29 mouse cellular contexts compared by ENCODE assay signal in genomic region chr14:25406059-25406458, GRCm38 (mm10). TPM values are rescaled to one million over a fixed set of nuclear protein-coding genes. Genes with fewer than 3 reads are reported as not detected.
DNase-seq lines count a peak whose midpoint lies in the region; ATAC-seq lines count a peak whose summit lies in the region.
"Had no signal": no experiment of that assay in that cellular context is flagged by ENCODE, and none has a peak within 500 bp of the region (broad histone marks: within the 10 kb centered on the region; RNA-seq: fewer than 3 reads in every experiment).

No protein-coding gene starts in this region.

- ATAC-seq in kidney, embryonic 16.5 days (ENCODE audit: low FRiP score, low TSS enrichment), result peak; percentile 82
- ATAC-seq in midbrain, embryonic 16.5 days, result no peak
- ATAC-seq: forebrain, embryonic 16.5 days; hindbrain, embryonic 16.5 days; Patski had no signal

- 95% methylated on average over 3 of the region's 3 CpGs for WGBS in heart, embryonic 10.5 days
- 39% methylated on average over 3 of the region's 3 CpGs for WGBS in kidney, embryonic 16.5 days
- WGBS in midbrain, embryonic 10.5 days, result 85% methylated on average over 3 of the region's 3 CpGs
- WGBS in midbrain, embryonic 16.5 days, result 90% methylated on average over 3 of the region's 3 CpGs

- H3K36me3 ChIP-seq in heart, embryonic 10.5 days, result no peaks in the 10 kb centered on the region
- no peaks in the 10 kb centered on the region for H3K36me3 ChIP-seq in kidney, embryonic 16.5 days (ENCODE audit: insufficient read depth, low read length)
- H3K36me3 ChIP-seq in midbrain, embryonic 10.5 days, result no peaks in the 10 kb centered on the region
- no peaks in the 10 kb centered on the region for H3K36me3 ChIP-seq in midbrain, embryonic 16.5 days (ENCODE audit: control insufficient read depth, insufficient read depth, low read length)
- H3K36me3 ChIP-seq: embryonic facial prominence, embryonic 12.5 days; embryonic facial prominence, embryonic 15.5 days; forebrain, embryonic 12.5 days; G1E; heart, embryonic 12.5 days; heart, embryonic 15.5 days; hindbrain, embryonic 10.5 days; hindbrain, embryonic 13.5 days had no signal

- peaks cover 66% of the 10 kb centered on the region for H3K4me1 ChIP-seq in heart, embryonic 10.5 days
- peaks cover 19% of the 10 kb centered on the region for H3K4me1 ChIP-seq in kidney, embryonic 16.5 days (ENCODE audit: insufficient read depth, low read length)
- H3K4me1 ChIP-seq in midbrain, embryonic 10.5 days, result peaks cover 33% of the 10 kb centered on the region
- no peaks in the 10 kb centered on the region for H3K4me1 ChIP-seq in midbrain, embryonic 16.5 days (ENCODE audit: control insufficient read depth, insufficient read depth, low read length)
- H3K4me1 ChIP-seq: embryonic facial prominence, embryonic 12.5 days; embryonic facial prominence, embryonic 15.5 days had no signal

- H3K27me3 ChIP-seq in heart, embryonic 10.5 days (ENCODE audit: insufficient read depth, poor library complexity, severe bottlenecking), result no peaks in the 10 kb centered on the region
- no peaks in the 10 kb centered on the region for H3K27me3 ChIP-seq in kidney, embryonic 16.5 days (ENCODE audit: insufficient read depth, low read length)
- H3K27me3 ChIP-seq in midbrain, embryonic 10.5 days (ENCODE audit: low read depth, poor library complexity, severe bottlenecking), result peaks cover 14% of the 10 kb centered on the region
- H3K27me3 ChIP-seq in midbrain, embryonic 16.5 days (ENCODE audit: control insufficient read depth, insufficient read depth, low read depth, low read length), result no peaks in the 10 kb centered on the region
- H3K27me3 ChIP-seq: CH12.LX; embryonic facial prominence, embryonic 12.5 days; embryonic facial prominence, embryonic 15.5 days; forebrain, embryonic 12.5 days; heart, embryonic 12.5 days; heart, embryonic 15.5 days; Patski had no signal

- H3K9me3 ChIP-seq in heart, embryonic 10.5 days, result no peaks in the 10 kb centered on the region
- no peaks in the 10 kb centered on the region for H3K9me3 ChIP-seq in kidney, embryonic 16.5 days (ENCODE audit: low read length)
- no peaks in the 10 kb centered on the region for H3K9me3 ChIP-seq in midbrain, embryonic 10.5 days (replicated peaks)
- H3K9me3 ChIP-seq in midbrain, embryonic 16.5 days (replicated peaks; ENCODE audit: control insufficient read depth, low read length, poor library complexity, severe bottlenecking), result no peaks in the 10 kb centered on the region
- H3K9me3 ChIP-seq: embryonic facial prominence, embryonic 12.5 days; embryonic facial prominence, embryonic 15.5 days; forebrain, embryonic 12.5 days; heart, embryonic 12.5 days; heart, embryonic 15.5 days; hindbrain, embryonic 10.5 days; hindbrain, embryonic 13.5 days had no signal

- no peak for DNase-seq in heart, embryonic 10.5 days (ENCODE audit: low spot score)
- DNase-seq in heart, adult 18-20 months, result no peak
- no peak for DNase-seq in kidney, adult 18-20 months
- no peak for DNase-seq in midbrain, embryonic 10.5 days (ENCODE audit: low spot score)
- DNase-seq in ovary, postnatal 14 days (ENCODE audit: low spot score), result no peak
- DNase-seq: adrenal gland, postnatal 10 days; adrenal gland, postnatal 36 days; B cell, adult 2 months; cerebellum, adult 18-20 months; cerebellum, adult 9-10 months; cerebellum, postnatal 14 days; gastrocnemius, postnatal 10 days; gastrocnemius, postnatal 36 days; heart, postnatal 10 days; heart, postnatal 36 days had no signal

- no peak overlapping the region for H3K9ac ChIP-seq in kidney, embryonic 16.5 days (replicated peaks; ENCODE audit: low read length)
- H3K9ac ChIP-seq in midbrain, embryonic 16.5 days (ENCODE audit: low read depth, low read length), result no peak overlapping the region
- H3K9ac ChIP-seq: embryonic facial prominence, embryonic 12.5 days; embryonic facial prominence, embryonic 15.5 days; forebrain, embryonic 12.5 days; heart, embryonic 12.5 days; heart, embryonic 15.5 days; hindbrain, embryonic 13.5 days had no signal

- H3K27ac ChIP-seq in heart, embryonic 10.5 days, result 0 out of 2 replicates have a peak overlapping the region, but pooled peaks have one; percentile 13
- H3K27ac ChIP-seq in kidney, embryonic 16.5 days (ENCODE audit: low read length), result no peak overlapping the region
- 0 out of 2 replicates have a peak overlapping the region, but pooled peaks have one; percentile 33 for H3K27ac ChIP-seq in midbrain, embryonic 10.5 days (replicated peaks)
- no peak overlapping the region for H3K27ac ChIP-seq in midbrain, embryonic 16.5 days (ENCODE audit: low read length)
- H3K27ac ChIP-seq: embryonic facial prominence, embryonic 12.5 days; embryonic facial prominence, embryonic 15.5 days; forebrain, embryonic 12.5 days; hindbrain, embryonic 10.5 days; hindbrain, embryonic 13.5 days had no signal

- H3K4me2 ChIP-seq in kidney, embryonic 16.5 days (replicated peaks; ENCODE audit: low read depth, low read length), result no peak overlapping the region
- H3K4me2 ChIP-seq in midbrain, embryonic 16.5 days (ENCODE audit: low read length), result no peak overlapping the region
- H3K4me2 ChIP-seq: embryonic facial prominence, embryonic 12.5 days; embryonic facial prominence, embryonic 15.5 days; forebrain, embryonic 12.5 days; heart, embryonic 12.5 days; heart, embryonic 15.5 days; hindbrain, embryonic 13.5 days had no signal

- no peak overlapping the region for H3K4me3 ChIP-seq in heart, embryonic 10.5 days
- H3K4me3 ChIP-seq in kidney, embryonic 16.5 days (ENCODE audit: low read length), result no peak overlapping the region
- H3K4me3 ChIP-seq in midbrain, embryonic 10.5 days, result no peak overlapping the region
- no peak overlapping the region for H3K4me3 ChIP-seq in midbrain, embryonic 16.5 days (ENCODE audit: low read depth, low read length)
- H3K4me3 ChIP-seq: embryonic facial prominence, embryonic 12.5 days; embryonic facial prominence, embryonic 15.5 days; forebrain, embryonic 12.5 days; heart, embryonic 12.5 days; heart, embryonic 15.5 days; hindbrain, embryonic 10.5 days; hindbrain, embryonic 13.5 days had no signal

RNA-seq across cellular contexts. Expression of gene Zmiz1, which starts 52.9 kb away (rescaled TPM):
- 38.1 and 45.8 TPM in 2 replicates for polyA plus RNA-seq in heart, embryonic 10.5 days (2016; fragmentation: Nextera tagmentation; extraction: Ambion mirVana)
- total RNA-seq in heart, adult 18-20 months (2021), result 10 to 100 TPM; 32.5 to 38.5 TPM
- polyA plus RNA-seq in kidney, embryonic 16.5 days (2015; fragmentation: Nextera tagmentation; extraction: Ambion mirVana), result 36.0 and 46.6 TPM in 2 replicates
- 42.2 and 55.8 TPM in 2 replicates for polyA plus RNA-seq in midbrain, embryonic 10.5 days (2016; fragmentation: Nextera tagmentation; extraction: Ambion mirVana)
- 54.2 and 58.0 TPM in 2 replicates for polyA plus RNA-seq in midbrain, embryonic 16.5 days (2015; fragmentation: Nextera tagmentation; extraction: Ambion mirVana)

Comparison
In these comparisons a context has a peak if more than half of its experiments do, and no peak if none do; other contexts are left out.
1. H3K27ac ChIP-seq: peak in heart, embryonic 10.5 days (single experiment) and midbrain, embryonic 10.5 days (single experiment); none in kidney, embryonic 16.5 days (single experiment) and midbrain, embryonic 16.5 days (single experiment).